Mouse (Mus musculus) forebrain, embryonic 14.5 days (tissue): ENCODE measurements around the gene Ptprn2. TPM values are rescaled to one million over a fixed set of nuclear protein-coding genes. Genes with fewer than 3 reads are reported as not detected.

Source experiments
- ATAC-seq: fragments of 200-750 bp; cut with Nextera tagmentation; 2 replicates; pipeline ENCODE4 v1.8.0; 2017; ENCODE audit warnings: mild to moderate bottlenecking, moderate library complexity
- DNase-seq: peaks from one replicate; pipeline ENCODE4 v3.0.0-alpha.2; 2015; ENCODE audit warnings: low spot score
- H3K27ac ChIP-seq: fragments of 300-500 bp; sonication (generic); 2 replicates; pipeline ENCODE4 v1.5.1; 2014; ENCODE audit warnings: low read depth, mild to moderate bottlenecking, control low read depth, low read length, moderate library complexity
- H3K27me3 ChIP-seq: fragments of 300-500 bp; sonication (generic); replicated peaks from 2 replicates; pipeline ENCODE4 v1.6.1; 2014; ENCODE audit warnings: low read length, control low read depth, mixed read lengths; ENCODE audit not compliant: control insufficient read depth, insufficient read depth
- H3K36me3 ChIP-seq: fragments of 300-500 bp; sonication (generic); 2 replicates; pipeline ENCODE4 v1.6.1; 2014; ENCODE audit warnings: low read length, control low read depth; ENCODE audit not compliant: control insufficient read depth, insufficient read depth
- H3K4me1 ChIP-seq: fragments of 300-500 bp; sonication (generic); 2 replicates; pipeline ENCODE4 v1.6.1; 2014; ENCODE audit warnings: antibody characterized with exemption, low read length, control low read depth; ENCODE audit not compliant: control insufficient read depth, insufficient read depth
- H3K4me2 ChIP-seq: fragments of 300-500 bp; sonication (generic); 2 replicates; pipeline ENCODE4 v1.6.1; 2014; ENCODE audit warnings: mild to moderate bottlenecking, control low read depth, low read length
- H3K4me3 ChIP-seq: fragments of 300-500 bp; sonication (generic); 2 replicates; pipeline ENCODE4 v1.5.1; 2014; ENCODE audit warnings: low read depth, low read length, control low read depth
- H3K9ac ChIP-seq: fragments of 300-500 bp; sonication (generic); 2 replicates; pipeline ENCODE4 v1.6.1; 2014; ENCODE audit warnings: mild to moderate bottlenecking, low read length, control low read depth, moderate library complexity
- H3K9me3 ChIP-seq: fragments of 300-500 bp; sonication (generic); replicated peaks from 2 replicates; pipeline ENCODE4 v1.6.1; 2016; ENCODE audit warnings: low read length, control low read depth, mixed read lengths; ENCODE audit not compliant: control insufficient read depth
- WGBS: fragments of 180-500 bp; shearing (Covaris S2); extraction: QIAGEN DNeasy Blood & Tissue Kit; methylation state at CpG from one replicate; pipeline ENCODE4 v1.1.7; 2014; 5-methylcytosine and 5-hydroxymethylcytosine counted together
- polyA plus RNA-seq: library from polyadenylated mRNA; unstranded; fragments of >200 nt; fragmentation: Nextera tagmentation; extraction: Ambion mirVana; gene quantifications from 2 replicates; pipeline ENCODE4 v1.2.1, GENCODE M21; 2014

Ptprn2 gene
- polyA plus RNA-seq, 1 experiment from 2014 or later: 4.1 TPM

GRCm38 (mm10) chr12:116653684-116654083, 168.2 kb downstream of the Ptprn2 start:
- no peak for ATAC-seq
- H3K4me3 ChIP-seq: no peak overlapping the region
- no peak overlapping the region for H3K4me2 ChIP-seq
- no peak overlapping the region for H3K27ac ChIP-seq
- no peaks in the 10 kb centered on the region for H3K36me3 ChIP-seq
- 0 out of 2 replicates have a peak, but pooled peaks cover 2% of the 10 kb centered on the region for H3K4me1 ChIP-seq
- no peaks in the 10 kb centered on the region for H3K27me3 ChIP-seq
- no peak overlapping the region for H3K9ac ChIP-seq
- no peaks in the 10 kb centered on the region for H3K9me3 ChIP-seq
- 69% methylated on average over 1 of the region's 1 CpGs for WGBS
- DNase-seq: no peak

- no peak overlapping the region for H3K27ac ChIP-seq
- 12% methylated on average over 7 of the region's 7 CpGs for WGBS
Measured at GRCm38 (mm10) chr12:116660076-116660475, 174.6 kb downstream of the Ptprn2 start.

GRCm38 (mm10) chr12:116661018-116661417, 175.5 kb downstream of the Ptprn2 start:
- WGBS: 83% methylated on average over 4 of the region's 4 CpGs
- no peak overlapping the region for H3K9ac ChIP-seq
- H3K27me3 ChIP-seq: no peaks in the 10 kb centered on the region
- ATAC-seq (no peak), DNase-seq (no peak)
- H3K9me3 ChIP-seq: no peaks in the 10 kb centered on the region
- no peak overlapping the region for H3K4me3 ChIP-seq
- no peaks in the 10 kb centered on the region for H3K36me3 ChIP-seq
- no peak overlapping the region for H3K4me2 ChIP-seq
- no peak overlapping the region for H3K27ac ChIP-seq
- H3K4me1 ChIP-seq: peaks cover 5% of the 10 kb centered on the region; the same call in 1 of the 2 replicates

More at GRCm38 (mm10) chr12:116660076-116660475, 174.6 kb downstream of the Ptprn2 start:
- no peaks in the 10 kb centered on the region for H3K27me3 ChIP-seq
- H3K4me3 ChIP-seq: no peak overlapping the region
- peaks cover 5% of the 10 kb centered on the region; the same call in 1 of the 2 replicates for H3K4me1 ChIP-seq
- DNase-seq: peak; percentile 16
- no peak for ATAC-seq
- no peak overlapping the region for H3K9ac ChIP-seq
- no peaks in the 10 kb centered on the region for H3K9me3 ChIP-seq
- H3K4me2 ChIP-seq: no peak overlapping the region
- no peaks in the 10 kb centered on the region for H3K36me3 ChIP-seq

DNA sequence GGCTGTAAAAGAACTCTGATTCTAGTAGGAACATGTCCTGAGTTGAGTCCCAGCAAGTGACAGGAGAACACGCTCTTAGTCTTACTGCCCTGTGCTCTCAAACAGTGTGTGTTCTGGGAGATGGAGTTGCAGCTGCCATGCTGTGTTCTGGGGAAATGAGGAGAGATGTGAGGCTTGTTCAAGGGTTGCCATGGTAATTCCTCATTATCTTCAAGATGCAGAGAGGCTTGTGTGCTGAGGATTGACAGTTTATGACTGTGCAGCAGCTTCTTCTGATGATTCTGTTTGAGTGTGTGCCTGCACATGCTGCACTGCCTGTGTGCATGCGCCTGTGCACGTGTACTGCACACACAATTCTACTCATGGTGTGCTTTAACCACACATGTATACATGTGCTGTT, 192.2 kb downstream of the Ptprn2 start:
- 9% methylated on average over 3 of the region's 3 CpGs for WGBS
- ATAC-seq (peak; percentile 99), DNase-seq (peak; percentile 95)
- Histone ChIP-seq H3K36me3 (no peaks in the 10 kb centered on the region), H3K9me3 (no peaks in the 10 kb centered on the region), H3K9ac (no peak overlapping the region), H3K27ac (peak overlapping the region; percentile 83), H3K27me3 (no peaks in the 10 kb centered on the region), H3K4me1 (no peaks in the 10 kb centered on the region; the same call in 1 of the 2 replicates), H3K4me2 (no peak overlapping the region), H3K4me3 (no peak overlapping the region)

- no peak overlapping the region for H3K4me3 ChIP-seq
- H3K9me3 ChIP-seq: no peaks in the 10 kb centered on the region
- no peak overlapping the region for H3K27ac ChIP-seq
- H3K4me1 ChIP-seq: no peaks in the 10 kb centered on the region
- ATAC-seq (no peak), DNase-seq (no peak)
- no peaks in the 10 kb centered on the region for H3K36me3 ChIP-seq
- H3K4me2 ChIP-seq: no peak overlapping the region
- no peak overlapping the region for H3K9ac ChIP-seq
- WGBS: 94% methylated on average over 2 of the region's 2 CpGs
- H3K27me3 ChIP-seq: no peaks in the 10 kb centered on the region
Measured at GRCm38 (mm10) chr12:116689832-116690231, 204.3 kb downstream of the Ptprn2 start.

- no peak for ATAC-seq
- H3K36me3 ChIP-seq: no peaks in the 10 kb centered on the region
- no peak overlapping the region for H3K27ac ChIP-seq
- 74% methylated on average over 5 of the region's 5 CpGs for WGBS
- H3K4me3 ChIP-seq: no peak overlapping the region
- no peaks in the 10 kb centered on the region for H3K4me1 ChIP-seq
- no peak overlapping the region for H3K4me2 ChIP-seq
- no peaks in the 10 kb centered on the region for H3K27me3 ChIP-seq
- peak; percentile 24 for DNase-seq
- H3K9me3 ChIP-seq: no peaks in the 10 kb centered on the region
- no peak overlapping the region for H3K9ac ChIP-seq
Measured at GRCm38 (mm10) chr12:116709535-116709934, 224.0 kb downstream of the Ptprn2 start.

DNA sequence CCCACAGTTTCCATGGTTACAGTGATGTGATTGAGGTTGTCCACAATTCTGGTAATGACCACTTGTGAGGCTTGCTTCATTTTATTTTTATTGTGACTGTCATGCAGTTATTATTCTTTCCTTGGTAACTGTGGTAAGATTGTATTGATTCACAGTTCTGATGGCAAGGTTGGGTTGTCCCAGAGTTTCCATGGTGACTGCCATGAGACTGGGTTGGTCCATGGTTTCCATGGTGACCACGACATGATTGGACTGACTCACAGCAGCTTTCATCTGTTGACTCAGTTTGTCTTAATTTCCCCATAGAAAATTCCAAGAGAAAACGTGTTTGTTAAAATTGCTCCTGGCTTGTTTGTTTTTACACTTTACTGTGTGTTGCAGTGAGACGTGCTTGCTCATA, 225.2 kb downstream of the Ptprn2 start:
- Histone ChIP-seq H3K9ac (no peak overlapping the region), H3K36me3 (no peaks in the 10 kb centered on the region), H3K4me3 (no peak overlapping the region), H3K4me1 (no peaks in the 10 kb centered on the region), H3K27ac (no peak overlapping the region), H3K4me2 (no peak overlapping the region), H3K9me3 (no peaks in the 10 kb centered on the region), H3K27me3 (no peaks in the 10 kb centered on the region)
- ATAC-seq (peak; percentile 62; the same call in 1 of the 2 replicates), DNase-seq (peak; percentile 40)
- whole genome bisulfite sequencing: 65% methylated on average over 3 of the region's 3 CpGs

GRCm38 (mm10) chr12:116711133-116711532, 225.6 kb downstream of the Ptprn2 start:
- H3K9ac ChIP-seq: no peak overlapping the region
- WGBS: 92% methylated on average over 6 of the region's 6 CpGs
- H3K4me2 ChIP-seq: no peak overlapping the region
- no peaks in the 10 kb centered on the region for H3K9me3 ChIP-seq
- no peak for DNase-seq
- H3K27me3 ChIP-seq: no peaks in the 10 kb centered on the region
- no peaks in the 10 kb centered on the region for H3K36me3 ChIP-seq
- ATAC-seq: no peak; the same call in 1 of the 2 replicates
- no peak overlapping the region for H3K4me3 ChIP-seq
- H3K27ac ChIP-seq: no peak overlapping the region
- no peaks in the 10 kb centered on the region for H3K4me1 ChIP-seq

DNA sequence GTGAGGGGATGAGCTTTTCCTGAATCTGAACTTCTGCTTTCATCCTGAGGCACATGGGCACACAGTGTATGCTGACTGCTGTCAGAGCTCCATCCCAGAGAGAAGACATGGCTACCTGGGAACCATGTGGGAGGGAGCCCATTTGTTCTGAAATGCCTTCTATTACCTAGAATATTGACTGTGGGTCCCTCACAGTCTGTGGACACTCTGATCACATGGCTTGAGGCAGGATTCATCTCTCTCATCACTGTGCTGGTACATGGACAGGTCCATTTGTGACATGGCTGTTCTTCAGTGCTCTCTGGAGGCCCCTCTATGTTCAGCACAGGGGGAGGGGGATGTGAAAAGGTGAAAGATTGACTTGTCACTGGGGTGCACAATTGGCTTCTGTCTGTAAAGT, 227.6 kb downstream of the Ptprn2 start:
- Histone ChIP-seq H3K4me1 (no peaks in the 10 kb centered on the region), H3K36me3 (no peaks in the 10 kb centered on the region), H3K4me2 (no peak overlapping the region), H3K27me3 (no peaks in the 10 kb centered on the region), H3K9ac (no peak overlapping the region), H3K9me3 (no peaks in the 10 kb centered on the region), H3K4me3 (no peak overlapping the region), H3K27ac (no peak overlapping the region)
- ATAC-seq (no peak), DNase-seq (no peak)
